Mouse (Mus musculus) liver, postnatal 0 days (tissue): ENCODE results near the gene S100pbp. TPM values are rescaled to one million over a fixed set of nuclear protein-coding genes. Genes with fewer than 3 reads are reported as not detected.

Experiments
- ATAC-seq: fragments of 200-750 bp; cut with Nextera tagmentation; 2 replicates; pipeline ENCODE4 v1.8.0; 2017; ENCODE audit warnings: mild to moderate bottlenecking, moderate library complexity
- DNase-seq: peaks from one replicate; pipeline ENCODE4 v3.0.0-alpha.2; 2016
- H3K27ac ChIP-seq: fragments of 300-500 bp; sonication (generic); 2 replicates; pipeline ENCODE4 v1.5.1; 2014; ENCODE audit warnings: antibody characterized with exemption, moderate library complexity, mild to moderate bottlenecking, low read depth
- H3K27me3 ChIP-seq: fragments of 300-500 bp; sonication (generic); 2 replicates; pipeline ENCODE4 v1.6.1; 2014; ENCODE audit warnings: low read length, control low read depth, mixed read lengths; ENCODE audit not compliant: insufficient read depth
- H3K36me3 ChIP-seq: fragments of 300-500 bp; sonication (generic); replicated peaks from 2 replicates; pipeline ENCODE4 v1.6.1; 2014; ENCODE audit warnings: mild to moderate bottlenecking, control low read depth, low read length, moderate library complexity, mixed read lengths; ENCODE audit not compliant: insufficient read depth
- H3K4me1 ChIP-seq: fragments of 300-500 bp; sonication (generic); 2 replicates; pipeline ENCODE4 v1.6.1; 2014; ENCODE audit warnings: antibody characterized with exemption, mild to moderate bottlenecking, control low read depth; ENCODE audit not compliant: insufficient read depth
- H3K4me2 ChIP-seq: fragments of 300-500 bp; sonication (generic); 2 replicates; pipeline ENCODE4 v1.6.1; 2014; ENCODE audit warnings: low read depth, mild to moderate bottlenecking, low read length, moderate library complexity, mixed read lengths
- H3K4me3 ChIP-seq: fragments of 300-500 bp; sonication (generic); 2 replicates; pipeline ENCODE4 v1.5.1; 2014; ENCODE audit warnings: low read depth, low read length
- H3K9ac ChIP-seq: fragments of 300-500 bp; sonication (generic); replicated peaks from 2 replicates; pipeline ENCODE4 v1.6.1; 2014; ENCODE audit warnings: mild to moderate bottlenecking, moderate library complexity
- H3K9me3 ChIP-seq: fragments of 300-500 bp; sonication (generic); 2 replicates; pipeline ENCODE4 v1.6.1; 2016; ENCODE audit warnings: mild to moderate bottlenecking, control low read depth, low read length, mixed read lengths
- CTCF ChIP-seq: sonication (generic); IDR thresholded peaks from 2 replicates; pipeline ENCODE4 v1.5.1; 2016; ENCODE audit warnings: antibody characterized with exemption, low read depth
- EP300 ChIP-seq: IDR thresholded peaks from 2 replicates; pipeline ENCODE4 v1.6.1; 2016; ENCODE audit warnings: antibody characterized with exemption, low read depth, mild to moderate bottlenecking
- WGBS: fragments of 180-500 bp; shearing (Covaris S2); extraction: QIAGEN DNeasy Blood & Tissue Kit; methylation state at CpG from one replicate; pipeline ENCODE4 v1.1.7; 2014; ENCODE audit not compliant: insufficient replicate concordance; 5-methylcytosine and 5-hydroxymethylcytosine counted together
- polyA plus RNA-seq: library from polyadenylated mRNA; unstranded; fragments of >200 nt; fragmentation: Nextera tagmentation; extraction: Ambion mirVana; gene quantifications from 2 replicates; pipeline ENCODE4 v1.2.1, GENCODE M21; 2015

Gene S100pbp
- polyA plus RNA-seq, 1 experiment from 2014 or later, result 3.6 TPM

- no peak overlapping the region for H3K4me3 ChIP-seq
- no peak for DNase-seq
- H3K9ac ChIP-seq, result no peak overlapping the region
- no peaks in the 10 kb centered on the region for H3K4me1 ChIP-seq
- no peak for ATAC-seq
- WGBS, result 69% methylated on average over 7 of the region's 7 CpGs
- H3K9me3 ChIP-seq, result no peaks in the 10 kb centered on the region
- no peak for TF ChIP-seq EP300
- TF ChIP-seq CTCF, result peak; percentile 67
- peaks cover 75% of the 10 kb centered on the region for H3K36me3 ChIP-seq
- H3K4me2 ChIP-seq, result no peak overlapping the region
- no peaks in the 10 kb centered on the region for H3K27me3 ChIP-seq
- H3K27ac ChIP-seq, result no peak overlapping the region
These were observed 20.0 kb upstream of the S100pbp start for GRCm38 (mm10) chr4:129209504-129209903.

- Histone ChIP-seq H3K9ac (no peak overlapping the region), H3K36me3 (peaks cover 66% of the 10 kb centered on the region), H3K4me1 (no peaks in the 10 kb centered on the region), H3K9me3 (no peaks in the 10 kb centered on the region), H3K4me2 (no peak overlapping the region), H3K27me3 (no peaks in the 10 kb centered on the region), H3K4me3 (no peak overlapping the region), H3K27ac (peak overlapping the region; percentile 61)
- peak; percentile 86 for ATAC-seq
- TF ChIP-seq CTCF, result no peak
- peak; percentile 43; the same call in 1 of the 2 replicates for TF ChIP-seq EP300
- WGBS, result 73% methylated on average over 8 of the region's 8 CpGs
- no peak for DNase-seq
These were observed 17.3 kb upstream of the S100pbp start for GRCm38 (mm10) chr4:129206792-129207191.

- Histone ChIP-seq H3K9ac (no peak overlapping the region), H3K27ac (no peak overlapping the region), H3K36me3 (peaks cover 68% of the 10 kb centered on the region), H3K4me1 (no peaks in the 10 kb centered on the region), H3K27me3 (no peaks in the 10 kb centered on the region), H3K9me3 (no peaks in the 10 kb centered on the region), H3K4me3 (no peak overlapping the region), H3K4me2 (no peak overlapping the region)
- no peak for DNase-seq
- TF ChIP-seq CTCF (no peak), EP300 (no peak)
- no peak for ATAC-seq
- 92% methylated on average over 10 of the region's 10 CpGs for whole genome bisulfite sequencing
These were observed 15.1 kb upstream of the S100pbp start for GRCm38 (mm10) chr4:129204655-129205054.

DNA sequence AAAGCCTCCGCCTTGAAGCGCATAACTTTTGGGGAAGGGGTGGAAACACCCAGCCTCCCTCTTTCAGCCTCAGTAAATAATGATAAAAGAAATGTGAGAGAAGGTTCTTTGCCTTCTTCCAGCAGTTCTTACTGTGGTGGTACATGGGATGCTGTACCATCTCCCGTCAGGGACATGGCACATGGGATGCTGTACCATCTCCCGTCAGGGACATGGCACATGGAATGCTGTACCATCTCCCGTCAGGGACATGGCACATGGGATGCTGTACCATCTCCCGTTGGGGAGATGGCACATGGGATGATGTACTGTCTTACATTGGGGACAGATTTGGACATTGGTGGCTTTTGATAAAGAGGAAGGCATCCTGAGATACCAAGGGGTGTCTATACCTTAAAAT lies 8.0 kb upstream of the S100pbp start:
- Histone ChIP-seq H3K36me3 (peaks cover 58% of the 10 kb centered on the region), H3K27ac (no peak overlapping the region), H3K4me2 (no peak overlapping the region), H3K9ac (no peak overlapping the region), H3K27me3 (no peaks in the 10 kb centered on the region), H3K9me3 (no peaks in the 10 kb centered on the region), H3K4me3 (no peak overlapping the region), H3K4me1 (peaks cover 14% of the 10 kb centered on the region)
- ATAC-seq (no peak), DNase-seq (no peak)
- no peak for TF ChIP-seq CTCF
- TF ChIP-seq EP300, result no peak
- 92% methylated on average over 6 of the region's 6 CpGs for WGBS

DNA sequence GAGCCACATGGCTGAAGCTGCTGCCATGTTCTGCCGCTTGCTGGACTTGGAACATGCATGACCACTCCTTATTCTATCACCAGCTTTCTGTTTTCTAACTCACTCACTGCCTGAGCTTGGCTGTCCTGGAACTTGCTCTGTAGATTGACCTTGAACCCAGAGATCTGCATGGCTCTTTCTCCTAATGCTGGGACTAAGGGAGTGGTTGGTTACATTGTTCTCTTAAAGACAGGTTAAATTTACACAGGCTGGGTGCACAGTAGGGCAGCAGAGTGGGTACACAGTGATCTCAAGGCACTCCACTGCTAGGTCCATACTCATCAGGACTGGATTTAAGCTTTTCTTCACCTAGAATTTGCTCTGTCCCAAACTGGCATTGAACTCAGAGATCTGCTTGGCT lies 4.8 kb upstream of the S100pbp start:
- TF ChIP-seq EP300, result no peak
- TF ChIP-seq CTCF, result no peak
- H3K27me3 ChIP-seq, result no peaks in the 10 kb centered on the region
- H3K9ac ChIP-seq, result no peak overlapping the region
- 90% methylated on average over 1 of the region's 1 CpGs for WGBS
- H3K4me3 ChIP-seq, result no peak overlapping the region
- H3K36me3 ChIP-seq, result peaks cover 38% of the 10 kb centered on the region
- DNase-seq (no peak), ATAC-seq (no peak)
- H3K4me2 ChIP-seq, result no peak overlapping the region
- H3K4me1 ChIP-seq, result peaks cover 30% of the 10 kb centered on the region
- no peaks in the 10 kb centered on the region for H3K9me3 ChIP-seq
- H3K27ac ChIP-seq, result no peak overlapping the region

DNA sequence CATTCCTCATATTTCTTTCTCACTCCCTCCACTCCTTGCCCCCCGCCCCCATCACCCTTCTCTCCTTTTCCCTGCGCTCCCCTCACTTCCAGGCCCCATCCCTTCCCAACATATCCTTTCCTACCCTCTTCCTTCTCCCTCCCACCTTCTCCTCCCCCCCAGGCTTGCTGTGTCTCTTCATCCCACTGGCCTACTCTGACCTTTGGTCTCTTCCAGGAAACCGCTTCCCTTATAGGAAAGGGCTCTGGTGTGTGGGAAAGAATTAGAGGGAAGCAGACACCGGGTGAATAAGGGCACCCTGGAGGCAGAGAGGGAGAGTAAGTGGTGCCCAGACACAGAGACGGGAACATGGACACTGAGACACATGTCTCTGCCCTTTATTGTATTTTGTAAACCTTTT lies 2.2 kb upstream of the S100pbp start:
- 68% methylated on average over 5 of the region's 5 CpGs for WGBS
- DNase-seq (no peak), ATAC-seq (no peak)
- no peaks in the 10 kb centered on the region for H3K27me3 ChIP-seq
- TF ChIP-seq CTCF (no peak), EP300 (0 out of 2 replicates have a peak, but pooled peaks have one; percentile 9)
- H3K27ac ChIP-seq, result 0 out of 2 replicates have a peak overlapping the region, but pooled peaks have one; percentile 45
- peak overlapping the region; percentile 93 for H3K4me2 ChIP-seq
- peak overlapping the region; percentile 96; the same call in 1 of the 2 replicates for H3K4me3 ChIP-seq
- no peak overlapping the region for H3K9ac ChIP-seq
- no peaks in the 10 kb centered on the region for H3K9me3 ChIP-seq
- H3K4me1 ChIP-seq, result peaks cover 39% of the 10 kb centered on the region
- peaks cover 22% of the 10 kb centered on the region for H3K36me3 ChIP-seq

- DNase-seq (peak; percentile 41), ATAC-seq (no peak)
- 1% methylated on average over 12 of the region's 12 CpGs for WGBS
- H3K36me3 ChIP-seq, result peaks cover 11% of the 10 kb centered on the region; the same call in 1 of the 2 replicates
- TF ChIP-seq CTCF (no peak), EP300 (no peak)
- H3K9ac ChIP-seq, result peak overlapping the region; percentile 84
- no peaks in the 10 kb centered on the region for H3K27me3 ChIP-seq
- peaks cover 39% of the 10 kb centered on the region for H3K4me1 ChIP-seq
- H3K9me3 ChIP-seq, result no peaks in the 10 kb centered on the region
- peak overlapping the region; percentile 93 for H3K4me2 ChIP-seq
- peak overlapping the region; percentile 96 for H3K4me3 ChIP-seq
- H3K27ac ChIP-seq, result peak overlapping the region; percentile 87
These were observed 1.0 kb upstream of the S100pbp start for GRCm38 (mm10) chr4:129190538-129190937.
